Mouse (Mus musculus) MEL-GATA-1-ER (cell line): Measurements from ENCODE around the gene Stk33.

Experiments
- DNase-seq: peaks from one replicate; pipeline ENCODE4 v3.0.0-alpha.2; 2012; ENCODE audit warnings: low read depth; ENCODE audit errors: extremely low read depth

Gene Stk33

DNA sequence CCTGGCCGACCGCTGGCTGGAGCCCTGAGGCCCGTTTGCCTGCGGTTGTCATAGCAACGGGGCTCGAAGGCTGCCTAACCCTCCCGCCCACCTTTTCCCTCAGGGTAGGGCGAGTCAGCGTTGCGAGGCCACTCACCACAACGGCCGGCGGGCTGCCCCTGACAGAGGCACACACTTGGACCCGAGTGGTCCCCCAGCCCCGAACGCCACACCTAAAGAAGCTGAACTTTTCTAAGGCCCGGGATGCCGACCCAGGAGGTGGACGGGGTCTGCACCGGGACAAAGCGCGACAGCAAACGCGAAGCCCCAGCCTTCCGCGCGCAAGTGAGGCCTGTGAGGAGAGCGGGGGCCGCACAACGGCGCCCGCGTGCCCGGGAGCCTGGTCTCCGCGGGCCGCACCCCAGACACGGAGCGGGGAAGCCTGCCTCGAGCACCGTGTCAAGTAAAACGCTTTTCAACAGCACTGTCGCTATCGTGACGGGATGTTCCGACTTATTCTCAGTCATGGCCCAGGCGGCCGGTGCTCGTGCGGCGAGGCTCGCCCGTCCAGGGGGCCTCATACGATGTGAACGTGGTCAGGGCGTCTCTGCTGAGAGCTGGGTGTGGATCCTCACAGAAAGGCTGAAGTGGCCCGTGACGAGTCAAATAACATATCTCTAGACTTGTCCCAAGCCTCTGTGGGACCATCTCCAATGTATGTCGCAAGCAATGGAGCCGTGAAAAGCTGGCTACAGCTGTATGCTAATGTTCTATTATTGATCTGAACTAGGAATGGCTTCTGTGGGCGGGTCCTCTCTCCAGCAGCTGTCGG, at the start of gene Stk33:
TSS of gene Stk33 (minus strand) at position 301 of the 811 bp plus-strand sequence.
- DNase-seq, result no peak

DNA sequence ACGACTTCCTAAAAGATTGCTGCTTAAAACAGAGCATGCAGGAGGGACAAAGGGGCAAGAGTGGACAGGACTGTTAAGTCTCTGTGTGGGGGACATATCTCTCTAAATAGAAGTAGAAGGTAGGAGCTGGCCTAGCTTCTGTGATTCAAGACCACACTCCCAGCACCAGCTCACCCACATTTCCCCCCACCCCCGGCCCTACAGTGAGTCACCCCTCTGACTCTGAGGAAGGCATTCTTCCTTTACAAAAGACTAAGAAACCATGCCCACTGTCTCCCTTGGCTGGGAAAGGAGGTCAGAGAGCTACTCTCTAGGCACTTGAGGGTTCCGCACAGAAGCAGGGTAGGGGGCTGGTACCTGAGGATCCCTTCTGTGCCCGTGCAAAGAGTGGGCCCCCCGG, 45.3 kb upstream of the Stk33 start:
- DNase-seq, result no peak

- DNase-seq, result no peak
These were observed 41.9 kb upstream of the Stk33 start for GRCm38 (mm10) chr7:109480765-109481197.

DNA sequence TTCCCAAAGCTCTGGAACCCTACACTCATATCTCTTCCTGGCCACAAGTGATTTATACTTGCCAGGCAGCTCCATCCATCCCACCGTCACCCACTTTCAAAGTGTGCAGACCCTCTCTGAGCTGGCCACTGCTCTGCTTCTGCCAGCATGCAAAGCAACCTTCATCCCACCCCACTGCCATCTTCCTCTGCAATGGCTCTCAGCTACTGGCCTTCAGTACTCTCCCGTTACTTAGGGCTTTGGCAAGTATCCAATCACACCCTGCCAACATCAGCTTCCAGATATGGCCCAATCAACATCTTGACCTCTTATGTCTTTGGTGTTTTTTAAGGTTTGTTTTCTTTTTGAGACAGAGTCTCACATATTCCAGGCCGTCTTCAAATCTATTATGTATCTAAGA, 39.0 kb upstream of the Stk33 start:
- DNase-seq, result no peak

- no peak for DNase-seq
These were observed 31.8 kb upstream of the Stk33 start for GRCm38 (mm10) chr7:109470700-109471099.

DNA sequence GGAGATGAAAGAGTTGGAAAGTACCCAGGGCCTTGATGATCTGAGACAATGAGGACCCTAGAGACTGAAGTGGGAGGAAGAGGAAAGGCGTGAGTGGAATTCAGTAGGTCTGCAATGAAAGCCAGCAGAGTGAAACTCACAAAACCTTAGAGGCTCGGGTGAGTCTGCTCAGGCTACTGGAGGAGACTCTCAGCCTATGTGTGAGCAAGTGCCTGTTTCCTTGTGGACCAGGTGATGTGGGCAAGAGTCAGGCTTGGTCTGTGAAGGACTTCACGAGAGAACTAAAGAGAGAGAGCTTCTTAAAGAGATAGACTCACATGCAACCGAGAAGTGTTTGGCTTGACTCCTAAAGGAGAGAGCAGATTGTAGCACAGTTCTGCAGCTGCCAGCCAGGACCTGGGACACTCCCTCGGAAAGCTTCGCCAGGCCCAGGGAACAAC, 29.4 kb upstream of the Stk33 start:
- DNase-seq, result no peak

DNA sequence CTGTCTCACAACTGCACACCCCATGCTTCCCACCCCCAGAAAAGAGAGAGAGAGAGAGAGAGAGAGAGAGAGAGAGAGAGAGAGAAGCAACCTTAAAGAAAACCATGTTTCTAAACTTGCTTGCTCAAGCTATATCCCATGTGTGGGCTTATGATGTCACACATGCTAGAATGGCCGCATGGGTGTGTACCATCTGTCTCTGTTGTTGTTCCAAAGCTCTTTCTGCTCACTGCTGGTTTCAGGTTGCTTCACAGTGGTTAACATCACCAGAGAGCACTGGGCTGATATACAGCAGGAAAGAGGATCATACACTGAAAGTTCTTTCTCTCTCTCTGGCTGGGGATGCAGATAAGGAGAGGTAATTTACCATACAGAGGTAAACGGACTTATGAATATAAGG, 28.7 kb upstream of the Stk33 start:
- DNase-seq, result no peak

- DNase-seq, result no peak
These were observed 21.8 kb upstream of the Stk33 start for GRCm38 (mm10) chr7:109460698-109461097.

DNA sequence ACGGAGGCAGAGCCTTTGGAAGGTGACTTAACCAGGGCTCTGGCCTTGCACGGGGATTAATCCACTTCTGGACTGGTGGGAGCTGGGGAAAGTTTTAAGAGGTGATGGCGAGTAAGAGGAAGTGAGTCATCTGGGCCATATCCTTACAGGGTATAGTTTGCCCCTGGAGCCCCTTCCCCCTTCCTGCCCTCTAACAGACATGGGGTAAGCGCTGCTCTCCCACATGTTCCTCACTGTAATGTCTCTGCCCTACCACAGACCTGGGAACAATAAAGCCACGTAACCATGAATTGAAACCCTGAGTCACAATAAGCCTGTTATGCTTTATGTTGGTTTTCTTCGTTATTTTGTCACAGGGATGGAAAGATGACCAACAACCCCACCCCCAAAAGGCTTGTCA, 17.7 kb upstream of the Stk33 start:
- DNase-seq, result no peak

GRCm38 (mm10) chr7:109455748-109456147, 16.9 kb upstream of the Stk33 start:
- DNase-seq, result no peak

DNA sequence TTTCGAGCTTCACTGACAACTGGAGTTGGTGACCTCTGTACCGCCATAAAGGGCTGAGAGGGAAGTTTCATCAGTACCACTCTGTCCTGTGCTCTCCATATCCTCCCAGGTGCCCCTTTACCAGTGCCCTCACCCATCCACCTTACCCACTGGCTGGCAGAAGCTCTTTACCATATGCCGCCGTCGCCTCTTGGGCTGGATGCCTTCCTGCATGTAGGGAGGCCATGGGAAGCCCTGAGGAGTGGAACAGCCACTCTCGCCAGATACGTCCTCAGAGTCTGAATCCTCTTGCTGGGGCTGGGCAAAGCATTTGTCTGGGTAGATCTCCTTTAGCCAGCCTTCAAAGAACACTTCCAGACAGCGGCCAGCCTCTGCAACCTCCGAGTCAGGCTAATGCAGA, 16.0 kb upstream of the Stk33 start:
- no peak for DNase-seq

DNA sequence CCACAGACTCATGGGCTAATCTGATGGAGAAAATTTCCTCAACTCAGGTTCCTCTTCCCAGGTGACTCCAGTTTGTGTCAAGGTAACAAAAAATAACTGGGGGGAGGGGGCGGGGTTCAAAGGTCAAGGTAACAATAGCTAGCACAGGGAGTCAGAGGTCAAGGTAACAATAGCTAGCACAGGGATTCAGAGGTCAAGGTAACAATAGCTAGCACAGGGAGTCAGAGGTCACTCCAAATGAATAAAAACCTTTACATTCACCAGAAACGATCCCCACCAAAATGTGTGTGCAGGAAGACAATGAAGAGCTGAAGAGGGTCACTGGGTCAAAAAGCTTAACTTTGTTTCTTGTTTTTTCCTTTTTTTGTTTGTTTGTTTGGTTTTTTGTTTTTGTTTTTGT, 9.2 kb upstream of the Stk33 start:
- no peak for DNase-seq

GRCm38 (mm10) chr7:109445012-109445411, 6.1 kb upstream of the Stk33 start:
- DNase-seq, result peak; percentile 14

DNA sequence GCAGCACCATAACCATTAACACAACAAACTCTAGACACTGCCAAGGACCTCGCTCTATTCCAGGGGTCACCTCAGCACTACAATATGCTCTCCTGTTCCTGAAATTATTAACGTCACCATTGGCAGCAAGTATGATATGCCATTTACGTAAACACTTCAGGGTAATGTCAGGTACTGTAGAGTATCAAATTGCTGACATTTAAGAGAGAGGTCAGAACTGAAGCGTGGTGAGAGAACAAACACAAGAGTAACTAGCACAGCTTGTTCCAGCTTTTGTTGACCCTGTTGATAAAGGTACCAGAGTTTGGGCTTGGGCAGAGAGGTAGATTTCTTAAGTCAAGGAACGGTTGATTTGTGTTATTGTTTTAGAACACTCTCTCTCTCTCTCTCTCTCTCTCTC, 3.9 kb upstream of the Stk33 start:
- DNase-seq, result no peak

GRCm38 (mm10) chr7:109440697-109441269, 1.9 kb upstream of the Stk33 start:
- no peak for DNase-seq

DNA sequence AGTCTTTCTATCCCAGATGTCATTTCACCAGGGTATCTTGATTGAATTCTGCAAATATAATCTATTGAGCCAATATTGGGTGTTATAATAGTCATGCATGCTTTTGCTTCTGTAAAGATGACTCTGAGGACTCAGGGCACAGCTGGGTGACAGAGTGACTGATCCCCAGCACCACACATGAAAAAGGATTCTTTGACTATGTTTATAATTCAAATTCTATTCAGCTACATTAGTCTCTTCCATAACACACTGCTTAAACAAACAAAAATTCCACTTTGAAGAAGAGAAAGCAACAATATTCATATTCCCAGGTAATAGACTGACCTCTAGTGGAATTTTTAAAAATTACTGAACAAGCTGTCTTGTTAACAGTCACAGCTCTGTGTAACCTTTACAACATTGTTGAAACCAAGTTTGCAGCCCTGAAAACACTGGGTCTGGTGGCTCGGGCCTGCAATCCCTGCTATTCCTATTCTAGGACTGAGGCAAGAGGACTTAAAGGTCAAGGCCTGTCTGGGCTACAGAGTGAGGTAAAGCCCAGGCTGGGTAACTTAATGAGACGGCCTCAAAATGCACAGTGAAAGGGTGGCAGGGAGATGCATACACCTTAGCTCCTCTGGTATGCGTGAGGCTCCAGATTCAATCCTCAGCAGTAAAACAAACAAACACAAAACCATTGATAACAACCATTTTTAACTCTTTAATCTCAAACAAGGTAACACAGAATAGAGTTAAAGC, 14.3 kb downstream of the Stk33 start:
- no peak for DNase-seq

- no peak for DNase-seq
These were observed 16.1 kb downstream of the Stk33 start for GRCm38 (mm10) chr7:109422803-109423202.

- DNase-seq, result no peak
These were observed 33.4 kb downstream of the Stk33 start for GRCm38 (mm10) chr7:109405491-109405890.

- DNase-seq, result no peak
These were observed 39.6 kb downstream of the Stk33 start for GRCm38 (mm10) chr7:109399299-109399698.

DNA sequence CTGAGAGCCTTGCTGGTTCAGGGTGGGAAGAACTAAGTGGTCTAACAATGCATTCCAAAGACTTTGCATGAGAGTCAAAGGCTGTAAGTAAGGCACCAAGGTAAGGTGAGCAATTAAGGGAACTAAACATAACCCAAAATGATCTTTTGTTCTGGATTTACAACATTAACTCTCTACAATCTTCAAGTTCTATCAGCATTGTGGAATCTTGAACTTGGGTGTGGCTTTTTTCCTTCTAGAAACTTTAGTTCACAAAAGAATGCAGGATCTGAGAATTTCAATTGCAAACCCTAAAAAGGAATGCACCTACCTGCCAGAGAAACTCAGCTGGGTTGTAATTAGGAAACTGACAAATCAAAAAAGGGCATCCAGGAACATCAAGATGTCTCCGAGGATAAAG, 57.8 kb downstream of the Stk33 start:
- no peak for DNase-seq

DNA sequence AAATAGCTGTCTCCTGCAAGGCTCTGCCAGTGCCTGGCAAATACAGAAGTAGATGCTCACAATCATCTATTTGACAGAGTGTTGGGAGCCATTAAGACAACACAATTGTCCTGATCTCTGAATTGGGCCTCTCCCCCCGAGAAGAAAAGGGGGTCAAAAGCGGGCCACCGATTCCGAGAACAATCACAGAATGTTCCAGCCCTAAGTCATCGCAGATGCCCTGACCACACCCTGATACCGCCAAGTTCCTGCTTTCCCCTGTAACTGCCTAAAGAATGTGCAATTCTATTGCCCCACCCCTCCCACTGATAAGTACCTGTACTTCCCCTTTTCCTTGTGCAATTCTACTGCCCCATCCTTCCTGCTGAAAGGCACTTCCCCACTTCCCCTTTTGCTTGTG, 65.3 kb downstream of the Stk33 start:
- peak; percentile 24 for DNase-seq

- peak; percentile 59 for DNase-seq
These were observed 80.3 kb downstream of the Stk33 start for GRCm38 (mm10) chr7:109358435-109359187.
